17 mouse cellular contexts compared by ENCODE assay signal in genomic region chr12:113940721-113941120, GRCm38 (mm10).
"Had no signal": no experiment of that assay in that cellular context is flagged by ENCODE, and none has a peak within 500 bp of the region (broad histone marks: within the 10 kb centered on the region; RNA-seq: fewer than 3 reads in every experiment).

No protein-coding gene starts in this region.

- H3K9me3 ChIP-seq: limb, embryonic 15.5 days; liver, embryonic 13.5 days had no signal

- H3K27me3 ChIP-seq: limb, embryonic 12.5 days; limb, embryonic 15.5 days; liver, embryonic 13.5 days had no signal

- ATAC-seq: hindbrain, postnatal 0 days; inflammation-experienced regulatory T-cells, adult 6 months; intestine, postnatal 0 days had no signal

- H3K36me3 ChIP-seq: limb, embryonic 12.5 days; limb, embryonic 15.5 days; liver, embryonic 13.5 days had no signal

- H3K4me2 ChIP-seq: limb, embryonic 12.5 days; limb, embryonic 15.5 days; liver, embryonic 13.5 days; midbrain, embryonic 11.5 days had no signal

- H3K4me3 ChIP-seq: left cerebral cortex, adult 2 months; limb, embryonic 12.5 days; limb, embryonic 15.5 days; liver, embryonic 13.5 days had no signal

- H3K27ac ChIP-seq: hindbrain, postnatal 0 days; left cerebral cortex, adult 2 months; limb, embryonic 12.5 days; limb, embryonic 15.5 days; liver, embryonic 13.5 days had no signal

- DNase-seq: layer of hippocampus, postnatal 36 days; left cerebral cortex, postnatal 4 days; liver, embryonic 13.5 days; lung, adult 2 months; lung, postnatal 14 days; lung, postnatal 4 days; midbrain, embryonic 14.5 days; thymus, adult 2 months; thymus, postnatal 14 days; thymus, postnatal 4 days had no signal

- H3K4me1 ChIP-seq: limb, embryonic 12.5 days; limb, embryonic 15.5 days; liver, embryonic 13.5 days had no signal

- H3K9ac ChIP-seq: limb, embryonic 12.5 days; limb, embryonic 15.5 days; liver, embryonic 13.5 days had no signal
